Mouse (Mus musculus) megakaryocyte, adult 5-6 weeks (primary cell): ENCODE measurements at regions not wholly inside any gene's neighbourhood (a gene's known extent, or its start where the extent isn't known, plus 50 kb on each side); places are given as distances from the start of the nearest gene placed in this dataset.

Source experiments
- ATAC-seq: 2 replicates; pipeline ENCODE4 v1.8.0; 2016; ENCODE audit warnings: mild to moderate bottlenecking, inconsistent platforms; ENCODE audit not compliant: poor library complexity, severe bottlenecking

GRCm38 (mm10) chr14:102883344-102884122 lies 98.9 kb downstream of the Kctd12 start:
- peak; percentile 89 for ATAC-seq

- ATAC-seq = no peak
Measured at GRCm38 (mm10) chr14:102882281-102882680, 100.2 kb downstream of the Kctd12 start.

- no peak for ATAC-seq
Measured at GRCm38 (mm10) chr14:102880658-102881083, 101.8 kb downstream of the Kctd12 start.

- ATAC-seq = no peak
Measured at GRCm38 (mm10) chr14:102878572-102878971, 103.9 kb downstream of the Kctd12 start.

GRCm38 (mm10) chr14:102868160-102868559 lies 114.3 kb downstream of the Kctd12 start:
- ATAC-seq = no peak

GRCm38 (mm10) chr14:102867697-102868096 lies 114.7 kb downstream of the Kctd12 start:
- ATAC-seq = no peak

GRCm38 (mm10) chr14:102866511-102866910 lies 115.9 kb downstream of the Kctd12 start:
- ATAC-seq = peak; percentile 91

- ATAC-seq = no peak
Measured at GRCm38 (mm10) chr14:102861694-102862093, 120.7 kb downstream of the Kctd12 start.

- no peak for ATAC-seq
Measured at GRCm38 (mm10) chr14:102859361-102859871, 123.0 kb downstream of the Kctd12 start.

- ATAC-seq = no peak
Measured at GRCm38 (mm10) chr14:102855264-102855840, 127.1 kb downstream of the Kctd12 start.

- ATAC-seq = peak; percentile 91
Measured at GRCm38 (mm10) chr14:102843700-102844099, 138.7 kb downstream of the Kctd12 start.

- no peak for ATAC-seq
Measured at GRCm38 (mm10) chr14:102837602-102838001, 144.8 kb downstream of the Kctd12 start.

GRCm38 (mm10) chr14:102835118-102835769 lies 147.2 kb downstream of the Kctd12 start:
- ATAC-seq = peak; percentile 88

GRCm38 (mm10) chr14:102828442-102828841 lies 154.0 kb downstream of the Kctd12 start:
- peak; percentile 67 for ATAC-seq

- peak; percentile 77 for ATAC-seq
Measured at GRCm38 (mm10) chr14:102827756-102828384, 154.6 kb downstream of the Kctd12 start.

- ATAC-seq = no peak
Measured at GRCm38 (mm10) chr14:102825525-102825924, 156.9 kb downstream of the Kctd12 start.

- ATAC-seq = no peak
Measured at GRCm38 (mm10) chr14:102820663-102821062, 161.8 kb downstream of the Kctd12 start.

GRCm38 (mm10) chr14:102811678-102812081 lies 170.8 kb downstream of the Kctd12 start:
- no peak for ATAC-seq

- peak; percentile 30 for ATAC-seq
Measured at GRCm38 (mm10) chr14:102811022-102811421, 171.4 kb downstream of the Kctd12 start.

GRCm38 (mm10) chr14:102810121-102810921 lies 172.1 kb downstream of the Kctd12 start:
- ATAC-seq = peak; percentile 66
